Mouse (Mus musculus) heart, adult 2 months (tissue): Measurements from ENCODE around the gene Flt4.

Experiments
- CTCF ChIP-seq: fragments of 200-600 bp; IDR thresholded peaks from 2 replicates; pipeline ENCODE4 v1.8.1; 2022; ENCODE audit warnings: antibody characterized with exemption, mild to moderate bottlenecking, moderate library complexity
- EP300 ChIP-seq: fragments of 200-500 bp; IDR thresholded peaks from 2 replicates; pipeline ENCODE4 v1.6.1; 2011; ENCODE audit warnings: low read depth, low read length, control low read depth; ENCODE audit not compliant: insufficient read depth
- POLR2A ChIP-seq: fragments of 200-500 bp; IDR thresholded peaks from 2 replicates; pipeline ENCODE4 v1.6.1; 2011; ENCODE audit warnings: mild to moderate bottlenecking, low read depth, low read length, control low read depth; ENCODE audit not compliant: insufficient read depth

- TF ChIP-seq POLR2A = no peak
- no peak for TF ChIP-seq CTCF
- no peak for TF ChIP-seq EP300
These were observed 87.4 kb downstream of the Flt4 start for GRCm38 (mm10) chr11:49696472-49696871.
